Mouse (Mus musculus) brain, embryonic 14.5 days (tissue): ENCODE data around the gene Garem2. TPM values are rescaled to one million over a fixed set of nuclear protein-coding genes. Genes with fewer than 3 reads are reported as not detected.
"Not testable (repeated sequence)": the region's sequence is repeated elsewhere in the genome, so short reads cannot be mapped to it uniquely, and the experiment has no call there.

Source experiments
- DNase-seq: peaks from one replicate; pipeline ENCODE4 v3.0.0-alpha.2; 2011; ENCODE audit warnings: low read depth
- CTCF ChIP-seq: fragments of 200-500 bp; IDR thresholded peaks from 2 replicates; pipeline ENCODE4 v1.5.1; 2012; ENCODE audit warnings: inconsistent platforms, mild to moderate bottlenecking, moderate library complexity, borderline replicate concordance; ENCODE audit not compliant: insufficient read depth, insufficient read length; ENCODE audit errors: extremely low read depth
- POLR2A ChIP-seq: fragments of 200-500 bp; IDR thresholded peaks from 2 replicates; pipeline ENCODE4 v1.6.1; 2012; ENCODE audit warnings: mild to moderate bottlenecking, inconsistent platforms, borderline replicate concordance; ENCODE audit not compliant: poor library complexity, insufficient read depth, insufficient read length, severe bottlenecking; ENCODE audit errors: extremely low read depth
- polyA plus RNA-seq: library from polyadenylated mRNA; depleted of rRNA; stranded (reverse); fragments of >200 nt; gene quantifications from 2 replicates; pipeline ENCODE4 v1.2.3, GENCODE M21; 2012; rRNA removed

Garem2 gene
- 33.4 and 36.6 TPM in 2 replicates for polyA plus RNA-seq

DNA sequence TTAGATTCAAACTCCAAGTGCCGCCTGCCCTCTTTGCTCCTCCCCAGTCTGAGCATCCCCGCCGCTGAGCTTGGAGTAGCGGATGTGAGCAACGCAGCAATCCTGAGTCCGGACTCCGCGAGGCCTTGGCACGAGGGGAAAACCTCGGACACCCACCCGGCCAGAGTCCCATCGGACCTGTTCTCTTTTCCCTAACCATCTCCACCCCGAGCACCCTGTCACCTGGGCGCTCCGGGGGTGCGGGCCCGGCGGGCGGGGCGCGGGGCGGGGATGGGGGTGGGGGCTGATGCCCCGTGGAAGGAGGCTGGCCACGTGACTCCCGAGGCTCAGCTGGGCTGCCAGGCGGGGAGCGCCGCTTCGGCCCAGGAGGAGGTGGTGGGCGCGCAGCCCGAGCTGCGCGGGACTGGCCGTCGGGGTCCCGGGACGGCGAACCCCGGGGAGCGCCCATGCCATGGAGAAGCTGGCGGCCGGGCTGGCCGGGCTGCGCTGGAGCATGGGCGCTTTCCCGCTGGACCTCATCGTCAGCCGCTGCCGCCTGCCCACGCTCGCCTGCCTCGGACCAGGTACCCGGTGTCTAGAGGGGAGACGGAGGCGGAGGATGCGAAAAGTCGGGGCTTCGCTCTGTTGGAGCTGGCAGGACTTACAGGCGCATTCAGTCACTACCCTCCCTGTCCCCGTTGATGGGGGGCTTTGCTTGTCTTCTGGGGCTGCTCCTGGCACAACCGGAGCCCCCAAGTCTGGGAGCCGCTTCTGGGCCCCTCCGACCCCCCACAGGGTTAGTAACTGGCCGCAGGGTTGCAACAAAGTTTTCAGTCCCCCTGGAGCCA lies at the start of gene Garem2:
TSS of gene Garem2 (plus strand) at position 321 of the 827 bp plus-strand sequence.
- TF ChIP-seq CTCF (no peak), POLR2A (peak; percentile 76)
- DNase-seq = peak; percentile 80

DNA sequence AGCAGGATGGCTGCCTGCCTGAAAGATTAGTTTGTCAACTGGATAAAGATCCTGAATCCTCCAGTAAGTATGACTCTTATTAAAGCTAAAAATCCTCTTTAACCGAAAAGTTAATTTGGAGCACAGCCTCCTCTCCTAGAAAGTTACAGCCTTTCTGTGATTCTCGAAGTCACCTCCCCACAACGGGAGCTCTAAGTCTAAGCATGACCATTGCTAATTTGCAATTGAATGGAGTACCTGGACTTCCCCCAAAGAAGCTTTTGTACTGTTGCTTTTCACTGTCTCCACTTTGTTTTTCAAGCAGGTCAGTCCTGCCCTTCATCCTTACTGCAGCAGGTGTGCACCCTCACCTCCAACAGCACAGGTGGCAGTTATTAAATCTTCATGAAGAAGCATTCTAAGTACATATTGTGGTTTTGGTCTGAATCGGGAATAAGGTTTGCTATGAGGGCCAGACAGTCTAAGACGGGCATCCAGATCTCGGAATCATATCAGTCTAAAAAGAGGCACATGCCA lies 46.7 kb upstream of the Garem2 start:
- no peak for DNase-seq
- TF ChIP-seq POLR2A (no peak), CTCF (no peak)

GRCm38 (mm10) chr5:30059607-30060006 lies 45.4 kb upstream of the Garem2 start:
- DNase-seq = not testable (repeated sequence)

DNA sequence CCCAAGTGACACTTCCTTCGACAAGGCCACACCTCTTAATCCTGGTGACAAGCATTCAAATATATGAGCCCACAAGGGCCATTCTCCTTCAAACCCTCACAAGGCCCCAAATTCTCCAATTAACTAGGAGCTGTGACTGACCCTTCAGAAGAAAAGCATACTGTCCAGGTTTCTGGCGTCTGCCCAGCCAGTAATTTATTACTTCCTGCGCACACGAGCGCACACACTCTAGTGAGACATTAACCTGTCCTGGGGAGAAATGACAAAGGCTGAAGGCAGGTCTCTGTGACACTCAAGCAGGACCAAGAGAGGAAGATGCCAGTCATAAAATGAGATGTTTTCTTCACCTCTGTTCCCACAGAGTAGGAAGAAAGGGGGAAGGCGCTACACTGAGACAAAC lies 37.2 kb upstream of the Garem2 start:
- TF ChIP-seq POLR2A (no peak), CTCF (no peak)
- DNase-seq = no peak

DNA sequence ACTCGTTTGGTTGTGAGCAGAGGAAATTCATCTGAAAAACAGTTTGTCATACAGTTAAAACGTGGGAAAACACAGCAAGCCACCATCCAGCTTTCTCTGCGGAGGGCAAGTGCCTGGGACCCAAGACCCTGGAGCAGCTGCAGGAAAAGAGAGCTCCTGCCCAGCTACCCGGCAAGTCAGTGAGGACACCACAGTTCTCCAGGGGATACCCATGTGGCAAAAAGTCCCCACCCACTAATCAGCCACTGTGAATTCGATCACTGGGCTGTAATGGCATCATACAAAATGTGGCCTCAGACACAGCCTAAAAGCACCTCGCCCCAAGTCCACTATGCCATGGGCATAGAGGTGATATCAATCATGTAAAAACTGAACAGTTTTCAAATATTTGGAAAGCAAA lies 33.3 kb upstream of the Garem2 start:
- DNase-seq = no peak
- TF ChIP-seq CTCF = no peak
- TF ChIP-seq POLR2A = no peak

DNA sequence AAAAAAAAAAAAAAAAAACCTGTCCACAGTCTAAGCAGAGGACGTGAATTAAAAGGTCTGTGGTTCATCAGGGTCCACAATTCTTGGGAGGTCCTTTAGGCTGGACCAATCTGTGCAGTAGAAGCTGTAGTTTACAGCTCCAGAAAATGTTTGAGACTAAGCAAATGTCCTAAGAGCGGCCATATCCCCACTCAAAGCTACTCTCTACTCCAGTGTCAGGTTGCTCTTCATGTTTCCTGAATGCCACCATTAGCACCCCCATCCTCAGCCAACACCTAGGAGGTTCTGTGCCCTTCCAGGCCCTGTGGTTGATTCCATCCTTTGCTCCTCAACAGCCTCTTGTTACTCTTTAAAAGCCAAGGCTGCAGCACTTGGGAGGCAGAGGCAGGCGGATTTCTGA lies 32.6 kb upstream of the Garem2 start:
- TF ChIP-seq CTCF (no peak), POLR2A (no peak)

GRCm38 (mm10) chr5:30072825-30073821 lies 31.8 kb upstream of the Garem2 start, which contains the start of gene Tyms:
Gene Tyms (minus strand): TSS chr5:30073617.
- DNase-seq = peak; percentile 95
- TF ChIP-seq POLR2A = peak; percentile 50; the same call in 1 of the 2 replicates
- TF ChIP-seq CTCF = no peak; the same call in 1 of the 2 replicates

More for the DNA sequence above, 32.6 kb upstream of the Garem2 start:
- DNase-seq = peak; percentile 10

DNA sequence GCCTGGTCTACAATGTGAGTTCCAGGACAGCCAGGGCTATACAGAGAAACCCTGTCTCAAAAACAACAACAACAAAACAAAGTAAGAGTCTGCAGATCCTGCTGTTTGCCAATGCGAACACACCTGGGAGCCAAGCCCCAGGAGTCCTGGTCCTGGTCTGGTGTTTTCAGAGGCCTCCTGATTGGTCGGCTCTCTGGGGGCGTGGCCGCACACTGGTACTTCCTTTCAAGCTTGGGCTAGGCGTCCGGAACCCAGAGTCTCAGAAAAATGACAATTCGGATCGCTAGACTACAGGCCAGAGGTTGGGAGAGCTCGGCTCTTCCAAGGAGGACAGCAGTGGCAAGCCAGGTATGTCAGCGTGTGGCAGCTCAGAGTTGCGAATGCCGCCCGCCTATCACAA lies 12.3 kb upstream of the Garem2 start:
- TF ChIP-seq CTCF = no peak
- no peak for TF ChIP-seq POLR2A
- DNase-seq = no peak

DNA sequence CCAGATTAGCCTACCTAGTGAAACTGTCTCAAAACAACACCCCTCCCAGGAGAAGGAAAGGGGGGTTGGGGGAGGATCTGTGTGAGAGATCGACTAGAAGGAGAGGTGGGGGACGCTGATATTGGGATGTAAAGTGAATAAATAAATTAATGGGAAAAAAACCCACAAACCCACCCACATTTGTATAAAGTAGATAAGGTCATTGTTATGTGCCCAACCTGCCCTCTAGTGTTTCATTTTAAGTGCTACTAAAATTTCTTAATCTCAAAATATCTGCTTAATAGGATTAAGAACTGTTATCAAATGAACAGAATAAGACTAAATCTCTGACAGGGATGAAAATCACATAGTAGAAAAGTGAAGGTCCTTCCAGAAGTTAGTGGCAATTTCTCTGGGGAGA lies 10.6 kb upstream of the Garem2 start:
- no peak for TF ChIP-seq POLR2A
- no peak for TF ChIP-seq CTCF
- DNase-seq = no peak

- no peak for DNase-seq
- TF ChIP-seq POLR2A (no peak), CTCF (no peak)
Measured at GRCm38 (mm10) chr5:30095731-30096130, 9.2 kb upstream of the Garem2 start.

- no peak for DNase-seq
- TF ChIP-seq CTCF = no peak
- no peak for TF ChIP-seq POLR2A
Measured at GRCm38 (mm10) chr5:30098260-30098659, 6.7 kb upstream of the Garem2 start.
